Mouse (Mus musculus) CH12.LX (cell line): ENCODE data around the gene Tcp11. TPM values are rescaled to one million over a fixed set of nuclear protein-coding genes. Genes with fewer than 3 reads are reported as not detected.

Source experiments
- DNase-seq: peaks from one replicate; pipeline ENCODE4 v3.0.0-alpha.2; 2013; ENCODE audit errors: extremely low read depth
- H3K27ac ChIP-seq: 2 replicates; pipeline ENCODE4 v1.5.1; 2012; ENCODE audit warnings: low read depth, mild to moderate bottlenecking, control low read depth, moderate library complexity; ENCODE audit not compliant: insufficient read depth
- H3K27me3 ChIP-seq: replicated peaks from 2 replicates; pipeline ENCODE3; 2012; ENCODE audit warnings: inconsistent platforms
- H3K36me3 ChIP-seq, 2 experiments: replicated peaks in 1 of 2; 2 replicates each; pipeline versions ENCODE3 to v1.6.1; 2012; ENCODE audit warnings: inconsistent platforms in 1 of 2, low read length in 1 of 2, mild to moderate bottlenecking in 1 of 2, mixed read lengths in 1 of 2, moderate library complexity in 1 of 2; ENCODE audit not compliant: control insufficient read depth in 1 of 2, insufficient read depth in 1 of 2
- H3K4me1 ChIP-seq, 2 experiments: 2 replicates each; pipeline ENCODE4 v1.6.1; 2012; ENCODE audit warnings: inconsistent platforms in 1 of 2, moderate library complexity in 1 of 2; ENCODE audit not compliant: insufficient read depth in 2 of 2, control insufficient read depth in 1 of 2
- H3K4me2 ChIP-seq: 2 replicates; pipeline ENCODE4 v1.6.1; 2012; ENCODE audit warnings: low read depth, mild to moderate bottlenecking, control low read depth; ENCODE audit not compliant: poor library complexity, insufficient read depth, severe bottlenecking
- H3K4me3 ChIP-seq, 3 experiments: fragments of 150-350 bp in 1 of 3; sonication (generic) in 1 of 3; replicated peaks in 1 of 3; 2 replicates each; pipeline versions ENCODE3 to v1.5.1; 2011 to 2012; ENCODE audit warnings: low read depth in 2 of 3, low read length in 2 of 3, mild to moderate bottlenecking in 2 of 3, moderate library complexity in 2 of 3, control low read depth in 1 of 3, improper control_type of control experiment in 1 of 3, inconsistent platforms in 1 of 3, mixed read lengths in 1 of 3; ENCODE audit not compliant: poor library complexity in 1 of 3
- H3K79me2 ChIP-seq: replicated peaks from 2 replicates; pipeline ENCODE4 v1.6.1; 2012; ENCODE audit warnings: mild to moderate bottlenecking, moderate library complexity; ENCODE audit not compliant: control insufficient read depth, poor library complexity, insufficient read depth, severe bottlenecking; ENCODE audit errors: extremely low read depth
- H3K9ac ChIP-seq: 2 replicates; pipeline ENCODE4 v1.6.1; 2012; ENCODE audit warnings: low read depth, mild to moderate bottlenecking, control low read depth, moderate library complexity; ENCODE audit not compliant: insufficient read depth
- H3K9me3 ChIP-seq: replicated peaks from 2 replicates; pipeline ENCODE3; 2012; ENCODE audit warnings: low read length, inconsistent platforms, mixed read lengths
- BHLHE40 ChIP-seq: IDR thresholded peaks from 2 replicates; pipeline ENCODE4 v1.6.1; 2011; ENCODE audit warnings: mild to moderate bottlenecking, low read depth, low read length, improper control_type of control experiment
- CHD2 ChIP-seq: IDR thresholded peaks from 2 replicates; pipeline ENCODE4 v1.6.1; 2011; ENCODE audit warnings: low read length, improper control_type of control experiment
- CTCF ChIP-seq, 2 experiments: IDR thresholded peaks in 1 of 2; conservative IDR thresholded peaks in 1 of 2; 2 replicates each; pipeline ENCODE4 v1.5.1; 2011 to 2012; ENCODE audit warnings: low read depth in 2 of 2, low read length in 2 of 2, improper control_type of control experiment in 1 of 2, inconsistent platforms in 1 of 2, mild to moderate bottlenecking in 1 of 2, moderate library complexity in 1 of 2
- E2F4 ChIP-seq: IDR thresholded peaks from 2 replicates; pipeline ENCODE4 v1.6.1; 2011; ENCODE audit warnings: low read depth, low read length, improper control_type of control experiment; ENCODE audit not compliant: insufficient replicate concordance
- ELF1 ChIP-seq: IDR thresholded peaks from 2 replicates; pipeline ENCODE4 v1.6.1; 2014; ENCODE audit warnings: low read depth, mild to moderate bottlenecking, inconsistent platforms, low read length, improper control_type of control experiment
- ETS1 ChIP-seq: conservative IDR thresholded peaks from 2 replicates; pipeline ENCODE4 v1.6.1; 2012; ENCODE audit warnings: low read depth, mild to moderate bottlenecking, inconsistent platforms, low read length, improper control_type of control experiment, moderate library complexity
- GABPA ChIP-seq: IDR thresholded peaks from 2 replicates; pipeline ENCODE4 v1.6.1; 2012; ENCODE audit warnings: low read depth, low read length, improper control_type of control experiment, inconsistent platforms; ENCODE audit not compliant: insufficient replicate concordance
- HCFC1 ChIP-seq: IDR thresholded peaks from 2 replicates; pipeline ENCODE4 v1.6.1; 2012; ENCODE audit warnings: low read depth, mild to moderate bottlenecking, inconsistent platforms, low read length, improper control_type of control experiment
- IRF4 ChIP-seq: IDR thresholded peaks from 2 replicates; pipeline ENCODE4 v1.6.1; 2014; ENCODE audit warnings: low read depth, mild to moderate bottlenecking, inconsistent platforms, low read length, improper control_type of control experiment
- JUN ChIP-seq: IDR thresholded peaks from 2 replicates; pipeline ENCODE4 v1.6.1; 2011; ENCODE audit warnings: low read depth, mild to moderate bottlenecking, low read length, improper control_type of control experiment, moderate library complexity; ENCODE audit not compliant: insufficient read depth
- KAT2A ChIP-seq: IDR thresholded peaks from 2 replicates; pipeline ENCODE4 v1.6.1; 2012; ENCODE audit warnings: low read length, improper control_type of control experiment, inconsistent platforms; ENCODE audit not compliant: insufficient replicate concordance
- MAFK ChIP-seq: IDR thresholded peaks from 2 replicates; pipeline ENCODE4 v1.6.1; 2011; ENCODE audit warnings: low read length, improper control_type of control experiment; ENCODE audit not compliant: insufficient replicate concordance
- MXI1 ChIP-seq: IDR thresholded peaks from 2 replicates; pipeline ENCODE4 v1.6.1; 2011; ENCODE audit warnings: mild to moderate bottlenecking, low read depth, low read length, improper control_type of control experiment
- NELFE ChIP-seq: IDR thresholded peaks from 2 replicates; pipeline ENCODE4 v1.6.1; 2011; ENCODE audit warnings: low read depth, low read length, improper control_type of control experiment
- NRF1 ChIP-seq: IDR thresholded peaks from 2 replicates; pipeline ENCODE4 v1.6.1; 2014; ENCODE audit warnings: low read depth, mild to moderate bottlenecking, inconsistent platforms, low read length, improper control_type of control experiment, moderate library complexity
- POLR2AphosphoS2 ChIP-seq: IDR thresholded peaks from 2 replicates; pipeline ENCODE4 v1.6.1; 2011; ENCODE audit warnings: low read depth, low read length, improper control_type of control experiment
- RCOR1 ChIP-seq: conservative IDR thresholded peaks from 2 replicates; pipeline ENCODE4 v1.6.1; 2012; ENCODE audit warnings: low read depth, mild to moderate bottlenecking, inconsistent platforms, low read length, improper control_type of control experiment
- SIN3A ChIP-seq: IDR thresholded peaks from 2 replicates; pipeline ENCODE4 v1.6.1; 2012; ENCODE audit warnings: low read length, improper control_type of control experiment, inconsistent platforms
- UBTF ChIP-seq: IDR thresholded peaks from 2 replicates; pipeline ENCODE4 v1.6.1; 2012; ENCODE audit warnings: low read depth, mild to moderate bottlenecking, inconsistent platforms, low read length, improper control_type of control experiment, moderate library complexity
- ZKSCAN1 ChIP-seq: IDR thresholded peaks from 2 replicates; pipeline ENCODE4 v1.6.1; 2012; ENCODE audit warnings: low read depth, inconsistent platforms, low read length, improper control_type of control experiment, borderline replicate concordance
- dilution Hi-C: fragments of 300-500 bp; cut with MboI; formaldehyde crosslinking; loops from 2 replicates; pipeline ENCODE4 v1.14.3; 2020; ENCODE audit warnings: low sequenced_read_pairs; ENCODE audit not compliant: extremely low pct_unique_long_range_greater_than_20kb, extremely low pct_ligation_motif_present
- in situ Hi-C: fragments of 300-500 bp; cut with MboI; formaldehyde crosslinking; loops from 3 replicates; pipeline ENCODE4 v1.14.3; 2019; ENCODE audit warnings: low sequenced_read_pairs, low pct_ligation_motif_present, low pct_unique_long_range_greater_than_20kb, mixed read lengths
- polyA plus RNA-seq: library from polyadenylated mRNA; unstranded; fragments of >175 nt; gene quantifications from 2 replicates; pipeline ENCODE4 v1.2.1, GENCODE M21; 2012; ENCODE audit warnings: low read depth; ENCODE audit not compliant: insufficient read length
- total RNA-seq, 2 experiments: library from RNA; depleted of rRNA; stranded (reverse); fragments of 300-350 nt in 1 of 2; fragments of >200 nt in 1 of 2; gene quantifications; 2 replicates each; pipeline ENCODE4 v1.2.3; 2012 to 2014

Gene Tcp11
- total and polyA plus RNA-seq, 3 experiments, result not detected

GRCm38 (mm10) chr17:28027197-28027596, 53.2 kb downstream of the Tcp11 start:
- H3K36me3 ChIP-seq, result peaks cover 0 to 35% of the 10 kb centered on the region in 2 experiments
- no peak overlapping the region for H3K9ac ChIP-seq
- no peaks in the 10 kb centered on the region for H3K9me3 ChIP-seq
- in situ Hi-C loops, result no loop called here
- H3K4me2 ChIP-seq, result no peak overlapping the region
- H3K4me3 ChIP-seq, result no peak overlapping the region
- H3K79me2 ChIP-seq, result no peaks in the 10 kb centered on the region
- dilution Hi-C loops, result no loop called here
- no peak for DNase-seq
- no peak overlapping the region for H3K27ac ChIP-seq
- TF ChIP-seq KAT2A (no peak), IRF4 (no peak), POLR2AphosphoS2 (no peak), CHD2 (no peak), JUN (no peak), RCOR1 (no peak), CTCF (conservative IDR thresholded peaks at IDR 0.05 in 1 of 2, IDR thresholded peaks at IDR 0.05 in 1 of 2; ENCODE audit: low read depth in 2 of 2, low read length in 2 of 2) (no peak), E2F4 (no peak), UBTF (no peak), NRF1 (no peak), HCFC1 (no peak), MXI1 (no peak), GABPA (no peak), ZKSCAN1 (no peak), MAFK (no peak), ETS1 (no peak), ELF1 (no peak), NELFE (no peak), BHLHE40 (no peak)
- H3K4me1 ChIP-seq, result no peaks in the 10 kb centered on the region
- no peaks in the 10 kb centered on the region for H3K27me3 ChIP-seq

- in situ Hi-C loops, result no loop called here
- Histone ChIP-seq H3K4me1 (no peaks in the 10 kb centered on the region), H3K9ac (no peak overlapping the region), H3K4me3 (no peak overlapping the region), H3K27me3 (no peaks in the 10 kb centered on the region), H3K9me3 (no peaks in the 10 kb centered on the region), H3K4me2 (no peak overlapping the region), H3K79me2 (no peaks in the 10 kb centered on the region), H3K36me3 (peaks cover 0 to 29% of the 10 kb centered on the region in 2 experiments), H3K27ac (no peak overlapping the region)
- no peak for TF ChIP-seq SIN3A
- no peak for TF ChIP-seq CHD2
- dilution Hi-C loops, result no loop called here
- DNase-seq, result no peak
Observed at GRCm38 (mm10) chr17:28026111-28026872, 54.1 kb downstream of the Tcp11 start.
